Mouse (Mus musculus): ENCODE measurements around the gene Vps45.

DNA sequence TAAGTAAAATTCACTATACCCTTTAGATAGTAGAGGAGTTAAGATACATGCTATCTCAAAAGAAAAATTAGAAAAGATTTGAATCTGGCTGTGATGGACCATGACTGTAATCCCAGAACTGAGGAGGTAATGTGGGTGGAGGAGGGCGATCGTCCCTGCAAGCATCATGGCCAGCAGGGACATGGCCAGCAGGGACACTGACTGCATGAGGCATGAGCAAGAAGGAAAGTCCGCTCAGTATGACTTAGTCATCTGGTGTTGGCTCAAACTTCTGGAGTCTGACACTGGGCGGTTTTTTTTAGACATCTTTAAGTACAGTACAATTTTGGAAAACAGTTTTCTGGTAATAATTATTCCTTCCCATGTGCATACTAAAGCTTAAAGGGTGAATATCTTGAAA is 29.5 kb upstream of the Vps45 start:
- TF ChIP-seq TAL1 (IDR thresholded peaks at IDR 0.05; ENCODE audit: low read length) (no peak), POLR2A (IDR thresholded peaks at IDR 0.05; ENCODE audit: control insufficient read depth in 1 of 2, insufficient read depth in 1 of 2, low read depth in 1 of 2, low read length in 2 of 2, poor library complexity in 1 of 2) (no peak), RAD21 (IDR thresholded peaks at IDR 0.05; ENCODE audit: low read depth, low read length) (no peak), POLR2AphosphoS5 (IDR thresholded peaks at IDR 0.05; ENCODE audit: borderline replicate concordance, low read depth, low read length) (no peak)
